Mouse (Mus musculus) lung, postnatal 25 days (tissue): ENCODE measurements around the gene Aldh9a1.
A peak's percentile ranks its signal among the peaks of the same experiment; 100 is the strongest.

Experiments used
- DNase-seq: peaks from one replicate; pipeline ENCODE4 v3.0.0; 2022; ENCODE audit warnings: low spot score

Aldh9a1 gene

GRCm38 (mm10) chr1:167384156-167384555 is 34.4 kb downstream of the Aldh9a1 start:
- no peak for DNase-seq

- DNase-seq = no peak
Measured at GRCm38 (mm10) chr1:167385211-167385610, 35.4 kb downstream of the Aldh9a1 start.

- DNase-seq = no peak
Measured at GRCm38 (mm10) chr1:167385636-167386035, 35.8 kb downstream of the Aldh9a1 start.

GRCm38 (mm10) chr1:167386466-167386865 is 36.7 kb downstream of the Aldh9a1 start:
- DNase-seq = no peak

GRCm38 (mm10) chr1:167387310-167387709 is 37.5 kb downstream of the Aldh9a1 start:
- peak; percentile 63 for DNase-seq

GRCm38 (mm10) chr1:167387796-167388195 is 38.0 kb downstream of the Aldh9a1 start:
- DNase-seq = no peak

GRCm38 (mm10) chr1:167388571-167388970 is 38.8 kb downstream of the Aldh9a1 start:
- DNase-seq = no peak

- no peak for DNase-seq
Measured at GRCm38 (mm10) chr1:167389584-167389983, 39.8 kb downstream of the Aldh9a1 start.

- no peak for DNase-seq
Measured at GRCm38 (mm10) chr1:167390381-167390780, 40.6 kb downstream of the Aldh9a1 start.

- DNase-seq = no peak
Measured at GRCm38 (mm10) chr1:167391241-167391640, 41.5 kb downstream of the Aldh9a1 start.

GRCm38 (mm10) chr1:167392031-167392640 is 42.3 kb downstream of the Aldh9a1 start:
- DNase-seq = no peak

- no peak for DNase-seq
Measured at GRCm38 (mm10) chr1:167392687-167393086, 42.9 kb downstream of the Aldh9a1 start.

- DNase-seq = no peak
Measured at GRCm38 (mm10) chr1:167393281-167393680, 43.5 kb downstream of the Aldh9a1 start.

- DNase-seq = peak; percentile 94
Measured at GRCm38 (mm10) chr1:167393683-167394492, 44.1 kb downstream of the Aldh9a1 start, which contains the start of gene Mgst3. Gene Mgst3 (minus strand): TSS chr1:167393841.

GRCm38 (mm10) chr1:167405237-167405636 is 55.4 kb downstream of the Aldh9a1 start:
- no peak for DNase-seq

- DNase-seq = no peak
Measured at GRCm38 (mm10) chr1:167409601-167410000, 59.8 kb downstream of the Aldh9a1 start.

GRCm38 (mm10) chr1:167411991-167412715 is 62.4 kb downstream of the Aldh9a1 start:
- no peak for DNase-seq

- peak; percentile 66 for DNase-seq
Measured at GRCm38 (mm10) chr1:167414846-167415245, 65.1 kb downstream of the Aldh9a1 start.
